Mouse (Mus musculus): ENCODE results near the gene Fstl4. TPM values are rescaled to one million over a fixed set of nuclear protein-coding genes. Genes with fewer than 3 reads are reported as not detected.

Gene Fstl4
- total and polyA plus RNA-seq, 3 experiments = 1.5 to 4.0 (median 3.0) TPM

DNA sequence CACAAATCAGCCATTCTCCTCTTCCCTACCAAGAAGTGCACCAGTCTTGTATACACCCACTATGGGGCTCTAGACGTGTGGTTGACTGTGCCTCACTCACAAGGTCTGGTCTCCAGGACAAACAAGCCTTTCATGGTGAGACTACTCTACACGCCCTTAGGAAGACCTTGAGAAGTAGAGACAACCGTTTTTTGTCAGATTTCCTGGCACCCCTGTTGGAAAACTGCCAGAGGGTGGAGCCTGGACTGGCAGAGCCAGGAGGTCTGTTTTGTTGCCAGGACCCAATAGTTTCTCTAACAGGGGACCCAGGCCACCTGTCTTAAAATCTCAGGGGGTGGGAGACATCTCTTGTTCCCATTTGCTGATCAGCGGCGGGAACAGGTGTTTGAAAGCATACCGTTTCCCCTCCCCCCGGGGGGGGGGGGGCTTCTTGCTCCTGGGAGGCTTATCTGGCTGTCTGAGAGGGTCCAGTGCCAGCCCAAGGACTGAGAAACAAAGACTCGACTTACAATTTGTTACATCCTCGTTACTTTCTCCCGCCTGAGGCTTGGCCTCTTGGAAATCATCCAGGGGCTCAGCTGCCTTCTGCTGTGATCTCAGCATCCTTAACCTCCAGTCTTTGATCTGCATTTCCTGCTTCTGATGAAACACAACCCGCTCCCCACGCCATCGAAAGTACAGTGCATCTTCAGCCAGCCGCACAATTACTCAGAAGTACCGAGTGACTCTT, 155.0 kb downstream of the Fstl4 start:
- 29% methylated on average over 15 of the region's 15 CpGs for WGBS
- Histone ChIP-seq H3K4me3 (no peak overlapping the region), H3K9ac (ENCODE audit: low read depth, low read length) (no peak overlapping the region), H3K27ac (no peak overlapping the region), H3K4me1 (ENCODE audit: control insufficient read depth, insufficient read depth, low read length) (no peaks in the 10 kb centered on the region), H3K79me2 (replicated peaks; ENCODE audit: control insufficient read depth, insufficient read depth, low read length) (no peaks in the 10 kb centered on the region), H3K36me3 (ENCODE audit: control insufficient read depth, insufficient read depth, low read length) (no peaks in the 10 kb centered on the region), H3K27me3 (ENCODE audit: control insufficient read depth, insufficient read depth, low read length) (no peaks in the 10 kb centered on the region)
- TF ChIP-seq POLR2A (IDR thresholded peaks at IDR 0.05; ENCODE audit: insufficient read depth, low read depth, low read length) (no peak), CTCF (IDR thresholded peaks at IDR 0.05) (no peak), EP300 (IDR thresholded peaks at IDR 0.05; ENCODE audit: insufficient read depth, low read depth, low read length) (no peak)
- intact Hi-C loops (cut with DNase I) = no loop called here
- DNase-seq = no peak

DNA sequence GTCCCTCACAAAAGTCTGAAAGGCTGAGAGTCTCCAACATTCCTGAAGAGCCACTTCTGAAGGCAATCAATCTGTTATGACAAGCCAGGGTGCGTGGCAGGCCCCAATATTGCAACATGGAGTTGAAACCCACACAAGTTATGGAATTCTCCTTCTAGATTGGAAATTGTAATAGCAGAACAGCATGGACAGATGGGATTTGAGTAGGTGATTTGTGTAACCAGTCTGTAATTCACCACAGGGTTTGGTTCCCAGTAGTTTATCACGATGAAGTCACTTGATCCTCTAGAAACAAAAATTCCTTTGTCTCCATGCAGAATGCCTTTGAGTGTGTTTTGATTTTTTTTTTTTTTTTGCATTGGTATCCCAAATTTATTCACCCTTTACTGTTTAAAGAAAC, 159.8 kb downstream of the Fstl4 start:
- Histone ChIP-seq H3K27me3 (ENCODE audit: control insufficient read depth, insufficient read depth, low read length) (no peaks in the 10 kb centered on the region), H3K36me3 (ENCODE audit: control insufficient read depth, insufficient read depth, low read length) (no peaks in the 10 kb centered on the region), H3K9ac (ENCODE audit: low read depth, low read length) (no peak overlapping the region), H3K79me2 (replicated peaks; ENCODE audit: control insufficient read depth, insufficient read depth, low read length) (no peaks in the 10 kb centered on the region), H3K4me3 (no peak overlapping the region), H3K4me1 (ENCODE audit: control insufficient read depth, insufficient read depth, low read length) (no peaks in the 10 kb centered on the region), H3K27ac (no peak overlapping the region)
- WGBS = 74% methylated on average over 2 of the region's 2 CpGs
- TF ChIP-seq CTCF (IDR thresholded peaks at IDR 0.05) (no peak), EP300 (IDR thresholded peaks at IDR 0.05; ENCODE audit: insufficient read depth, low read depth, low read length) (no peak), POLR2A (IDR thresholded peaks at IDR 0.05; ENCODE audit: insufficient read depth, low read depth, low read length) (no peak)
- intact Hi-C loops (cut with DNase I) = no loop called here
- DNase-seq = no peak

DNA sequence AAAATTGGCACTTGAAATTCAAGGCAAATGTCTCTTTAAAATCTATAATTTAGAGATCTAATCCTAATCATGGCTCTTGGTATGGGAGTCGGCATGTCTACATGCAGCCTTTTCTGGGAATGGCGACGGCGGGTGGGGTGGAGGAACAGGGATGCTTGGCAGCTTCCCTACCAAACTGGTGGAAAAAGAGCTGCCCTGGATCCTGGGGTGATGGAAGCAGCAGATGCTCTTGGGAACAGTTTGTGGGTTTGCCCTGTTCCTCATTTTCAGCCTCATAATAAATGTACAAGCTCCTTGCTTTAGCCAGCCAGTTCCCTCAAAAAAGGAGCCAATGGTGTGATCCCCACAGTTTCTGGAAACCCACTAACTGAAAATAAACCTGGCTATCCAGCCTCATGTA, 163.9 kb downstream of the Fstl4 start:
- Histone ChIP-seq H3K4me1 (ENCODE audit: control insufficient read depth, insufficient read depth, low read length) (no peaks in the 10 kb centered on the region), H3K27me3 (ENCODE audit: control insufficient read depth, insufficient read depth, low read length) (no peaks in the 10 kb centered on the region), H3K36me3 (ENCODE audit: control insufficient read depth, insufficient read depth, low read length) (no peaks in the 10 kb centered on the region), H3K79me2 (replicated peaks; ENCODE audit: control insufficient read depth, insufficient read depth, low read length) (no peaks in the 10 kb centered on the region), H3K9ac (ENCODE audit: low read depth, low read length) (no peak overlapping the region), H3K27ac (no peak overlapping the region), H3K4me3 (no peak overlapping the region)
- 84% methylated on average over 4 of the region's 4 CpGs for WGBS
- TF ChIP-seq EP300 (IDR thresholded peaks at IDR 0.05; ENCODE audit: insufficient read depth, low read depth, low read length) (no peak), CTCF (IDR thresholded peaks at IDR 0.05) (no peak), POLR2A (IDR thresholded peaks at IDR 0.05; ENCODE audit: insufficient read depth, low read depth, low read length) (no peak)
- intact Hi-C loops (cut with DNase I) = no loop called here
- no peak for DNase-seq

DNA sequence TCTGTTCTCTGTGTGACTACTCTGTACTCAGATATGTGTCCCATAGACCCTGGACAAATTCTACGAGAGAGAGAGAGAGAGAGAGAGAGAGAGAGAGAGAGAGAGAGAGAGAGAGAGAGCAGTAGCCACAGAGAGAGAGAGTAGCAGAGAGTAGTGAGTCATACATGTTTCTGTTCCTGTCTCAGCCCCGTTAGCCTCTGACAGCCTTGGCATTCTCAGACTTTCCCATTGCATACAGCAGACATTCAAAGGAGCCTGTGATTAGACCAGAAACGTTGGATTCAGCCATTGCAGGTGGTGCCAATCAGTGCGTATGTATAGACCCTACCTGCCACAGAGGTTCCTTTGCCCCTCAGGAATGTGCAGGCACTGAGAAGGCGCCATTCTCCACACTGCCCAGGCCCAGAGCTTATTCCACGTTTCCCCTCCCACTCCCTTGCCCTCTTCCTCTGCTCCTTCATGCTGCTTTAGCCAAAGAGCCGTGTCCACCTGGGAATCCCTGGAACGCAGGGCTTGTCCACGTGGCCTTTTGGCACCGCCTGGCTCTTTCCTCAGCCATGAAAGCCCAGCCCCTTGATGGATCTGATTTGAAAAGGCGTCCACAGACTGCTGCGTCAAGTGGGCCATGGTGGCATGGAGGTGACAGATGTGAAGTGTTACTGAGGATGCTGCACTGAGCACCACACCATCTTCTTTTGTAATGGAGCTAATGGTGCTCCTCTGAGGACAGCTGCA, 175.1 kb downstream of the Fstl4 start:
- Histone ChIP-seq H3K4me1 (ENCODE audit: control insufficient read depth, insufficient read depth, low read length) (no peaks in the 10 kb centered on the region), H3K9ac (ENCODE audit: low read depth, low read length) (no peak overlapping the region), H3K79me2 (replicated peaks; ENCODE audit: control insufficient read depth, insufficient read depth, low read length) (no peaks in the 10 kb centered on the region), H3K4me3 (no peak overlapping the region), H3K27me3 (ENCODE audit: control insufficient read depth, insufficient read depth, low read length) (no peaks in the 10 kb centered on the region), H3K27ac (no peak overlapping the region), H3K36me3 (ENCODE audit: control insufficient read depth, insufficient read depth, low read length) (no peaks in the 10 kb centered on the region)
- no peak for DNase-seq
- WGBS = 56% methylated on average over 12 of the region's 12 CpGs
- intact Hi-C loops (cut with DNase I) = no loop called here
- TF ChIP-seq CTCF (IDR thresholded peaks at IDR 0.05) (no peak), EP300 (IDR thresholded peaks at IDR 0.05; ENCODE audit: insufficient read depth, low read depth, low read length) (no peak), POLR2A (IDR thresholded peaks at IDR 0.05; ENCODE audit: insufficient read depth, low read depth, low read length) (no peak)

DNA sequence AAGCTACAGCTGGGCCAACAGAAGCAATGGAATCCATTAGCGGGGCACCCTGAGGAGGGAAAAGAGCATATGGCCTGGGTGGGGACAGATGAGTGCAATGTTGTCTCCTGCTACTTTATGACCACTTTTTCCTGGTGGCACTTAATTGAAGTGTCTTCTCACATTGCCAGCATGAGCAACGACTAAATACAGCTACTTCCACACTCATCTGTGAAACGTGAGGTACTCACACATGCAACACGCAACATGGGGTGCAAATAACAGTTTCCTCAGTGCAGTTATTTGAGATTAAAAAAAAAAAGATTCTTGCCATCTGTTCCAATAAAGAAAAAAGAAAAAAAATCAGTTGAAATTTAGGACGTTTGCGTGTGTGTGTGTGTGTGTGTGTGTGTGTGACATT, 178.5 kb downstream of the Fstl4 start:
- intact Hi-C loops (cut with DNase I) = no loop called here
- no peak overlapping the region for H3K27ac ChIP-seq
- H3K4me3 ChIP-seq = no peak overlapping the region
- H3K4me1 ChIP-seq (ENCODE audit: control insufficient read depth, insufficient read depth, low read length) = no peaks in the 10 kb centered on the region
- no peak overlapping the region for H3K9ac ChIP-seq (ENCODE audit: low read depth, low read length)
- H3K36me3 ChIP-seq (ENCODE audit: control insufficient read depth, insufficient read depth, low read length) = no peaks in the 10 kb centered on the region
- DNase-seq = no peak
- whole genome bisulfite sequencing = 86% methylated on average over 6 of the region's 6 CpGs
- H3K27me3 ChIP-seq (ENCODE audit: control insufficient read depth, insufficient read depth, low read length) = no peaks in the 10 kb centered on the region
- no peaks in the 10 kb centered on the region for H3K79me2 ChIP-seq (replicated peaks; ENCODE audit: control insufficient read depth, insufficient read depth, low read length)
- TF ChIP-seq EP300 (IDR thresholded peaks at IDR 0.05; ENCODE audit: insufficient read depth, low read depth, low read length) (no peak), POLR2A (IDR thresholded peaks at IDR 0.05; ENCODE audit: insufficient read depth, low read depth, low read length) (no peak), CTCF (IDR thresholded peaks at IDR 0.05) (no peak)

DNA sequence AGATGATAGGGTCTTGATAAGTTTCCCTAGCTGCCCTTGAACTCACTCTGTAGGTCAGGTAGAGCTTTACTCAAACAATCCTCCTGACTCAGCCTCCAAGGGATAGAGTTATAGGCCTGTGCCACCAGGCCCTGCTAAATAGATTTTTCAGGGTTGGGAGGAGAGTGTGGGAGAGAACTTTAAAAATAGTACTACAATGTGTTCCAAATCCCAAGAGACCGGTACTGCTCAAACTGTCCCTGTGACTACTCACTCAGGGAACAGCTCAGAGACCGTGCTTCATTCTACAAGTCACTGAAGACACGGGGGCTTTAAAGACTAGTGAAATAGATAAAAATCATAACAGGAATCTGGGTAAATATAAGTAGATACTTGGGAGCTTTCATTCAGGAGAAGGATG, 190.6 kb downstream of the Fstl4 start:
- no peak overlapping the region for H3K4me3 ChIP-seq
- no peaks in the 10 kb centered on the region; the same call in 1 of the 2 replicates for H3K4me1 ChIP-seq (ENCODE audit: control insufficient read depth, insufficient read depth, low read length)
- no peak overlapping the region for H3K27ac ChIP-seq
- WGBS = 56% methylated on average over 3 of the region's 3 CpGs
- no peaks in the 10 kb centered on the region for H3K79me2 ChIP-seq (replicated peaks; ENCODE audit: control insufficient read depth, insufficient read depth, low read length)
- DNase-seq = no peak
- no peaks in the 10 kb centered on the region for H3K36me3 ChIP-seq (ENCODE audit: control insufficient read depth, insufficient read depth, low read length)
- no peak for TF ChIP-seq CTCF (IDR thresholded peaks at IDR 0.05)
- no peak for TF ChIP-seq EP300 (IDR thresholded peaks at IDR 0.05; ENCODE audit: insufficient read depth, low read depth, low read length)
- TF ChIP-seq POLR2A (IDR thresholded peaks at IDR 0.05; ENCODE audit: insufficient read depth, low read depth, low read length) = no peak
- intact Hi-C loops (cut with DNase I) = no loop called here
- no peaks in the 10 kb centered on the region for H3K27me3 ChIP-seq (ENCODE audit: control insufficient read depth, insufficient read depth, low read length)
- H3K9ac ChIP-seq (ENCODE audit: low read depth, low read length) = no peak overlapping the region
